Mouse (Mus musculus) liver, embryonic 14.5 days (tissue): ENCODE measurements at regions not wholly inside any gene's neighbourhood (a gene's known extent, or its start where the extent isn't known, plus 50 kb on each side); places are given as distances from the start of the nearest gene placed in this dataset.
"Not testable (repeated sequence)": the region's sequence is repeated elsewhere in the genome, so short reads cannot be mapped to it uniquely, and the experiment has no call there.

Experiments used
- ATAC-seq: fragments of 200-750 bp; cut with Nextera tagmentation; 2 replicates; pipeline ENCODE4 v1.8.0; 2017; ENCODE audit warnings: moderate number of reproducible peaks, mild to moderate bottlenecking, moderate library complexity; ENCODE audit not compliant: insufficient read depth
- DNase-seq, 3 experiments: peaks; one replicate each; pipeline ENCODE4 v3.0.0-alpha.2; 2012 to 2013; ENCODE audit warnings: low read depth in 3 of 3, low spot score in 3 of 3
- H3K27ac ChIP-seq: fragments of 300-500 bp; sonication (generic); 2 replicates; pipeline ENCODE4 v1.5.1; 2014; ENCODE audit warnings: moderate library complexity, mild to moderate bottlenecking, control low read depth, inconsistent platforms
- H3K27me3 ChIP-seq: fragments of 300-500 bp; sonication (generic); 2 replicates; pipeline ENCODE4 v1.6.1; 2014; ENCODE audit warnings: mild to moderate bottlenecking, low read length, moderate library complexity; ENCODE audit not compliant: control insufficient read depth, insufficient read depth
- H3K36me3 ChIP-seq: fragments of 300-500 bp; sonication (generic); replicated peaks from 2 replicates; pipeline ENCODE4 v1.6.1; 2014; ENCODE audit warnings: low read depth; ENCODE audit not compliant: control insufficient read depth, insufficient read depth
- H3K4me1 ChIP-seq, 2 experiments: fragments of 200-500 bp in 1 of 2; fragments of 300-500 bp in 1 of 2; sonication (generic) in 1 of 2; replicated peaks; 2 replicates each; pipeline ENCODE4 v1.6.1; 2012 to 2014; ENCODE audit warnings: antibody characterized with exemption in 1 of 2, inconsistent platforms in 1 of 2, low read length in 1 of 2; ENCODE audit not compliant: control insufficient read depth in 2 of 2, insufficient read depth in 2 of 2
- H3K4me2 ChIP-seq: fragments of 300-500 bp; sonication (generic); 2 replicates; pipeline ENCODE4 v1.6.1; 2014; ENCODE audit warnings: low read depth, mild to moderate bottlenecking, control low read depth, moderate library complexity
- H3K4me3 ChIP-seq, 2 experiments: fragments of 200-500 bp in 1 of 2; fragments of 300-500 bp in 1 of 2; sonication (generic) in 1 of 2; 2 replicates each; pipeline ENCODE4 v1.5.1; 2012 to 2014; ENCODE audit warnings: low read depth in 2 of 2, low read length in 2 of 2, mild to moderate bottlenecking in 2 of 2, control low read depth in 1 of 2, inconsistent platforms in 1 of 2, moderate library complexity in 1 of 2; ENCODE audit not compliant: insufficient read depth in 1 of 2
- H3K9ac ChIP-seq: fragments of 300-500 bp; sonication (generic); replicated peaks from 2 replicates; pipeline ENCODE4 v1.6.1; 2014; ENCODE audit warnings: mild to moderate bottlenecking, control low read depth, moderate library complexity
- H3K9me3 ChIP-seq: fragments of 300-500 bp; sonication (generic); 2 replicates; pipeline ENCODE4 v1.6.1; 2016; ENCODE audit warnings: low read length, mixed read lengths; ENCODE audit not compliant: control insufficient read depth
- CTCF ChIP-seq: IDR thresholded peaks from 2 replicates; pipeline ENCODE4 v1.5.1; 2016; ENCODE audit warnings: antibody characterized with exemption, low read depth, control low read depth
- EP300 ChIP-seq: IDR thresholded peaks from 2 replicates; pipeline ENCODE4 v1.6.1; 2016; ENCODE audit warnings: antibody characterized with exemption, low read depth
- WGBS: fragments of 180-500 bp; shearing (Covaris S2); extraction: QIAGEN DNeasy Blood & Tissue Kit; methylation state at CpG from one replicate; pipeline ENCODE4 v1.1.7; 2014; ENCODE audit not compliant: insufficient replicate concordance; 5-methylcytosine and 5-hydroxymethylcytosine counted together

GRCm38 (mm10) chr16:30190351-30190750, 76.9 kb downstream of the Cpn2 start:
- no peak overlapping the region for H3K4me3 ChIP-seq
- no peak overlapping the region for H3K27ac ChIP-seq
- no peaks in the 10 kb centered on the region for H3K27me3 ChIP-seq
- ATAC-seq (no peak), DNase-seq (no peak)
- H3K4me1 ChIP-seq: peaks cover 0 to 20% of the 10 kb centered on the region in 2 experiments
- no peak for TF ChIP-seq CTCF
- no peak for TF ChIP-seq EP300
- H3K9me3 ChIP-seq: no peaks in the 10 kb centered on the region
- no peak overlapping the region for H3K4me2 ChIP-seq
- no peaks in the 10 kb centered on the region for H3K36me3 ChIP-seq
- no peak overlapping the region for H3K9ac ChIP-seq
- 74% methylated on average over 11 of the region's 11 CpGs for WGBS

- Histone ChIP-seq H3K9ac (no peak overlapping the region), H3K4me2 (no peak overlapping the region), H3K4me1 (peaks cover 0 to 16% of the 10 kb centered on the region in 2 experiments), H3K27me3 (no peaks in the 10 kb centered on the region), H3K27ac (no peak overlapping the region), H3K9me3 (no peaks in the 10 kb centered on the region), H3K36me3 (no peaks in the 10 kb centered on the region), H3K4me3 (no peak overlapping the region)
- 63% methylated on average over 15 of the region's 15 CpGs for WGBS
- TF ChIP-seq CTCF (no peak), EP300 (no peak)
- ATAC-seq (no peak), DNase-seq (no peak)
Observed at GRCm38 (mm10) chr16:30190935-30191514, 76.3 kb downstream of the Cpn2 start.

GRCm38 (mm10) chr16:30193294-30194261, 73.7 kb downstream of the Cpn2 start:
- Histone ChIP-seq H3K9me3 (no peaks in the 10 kb centered on the region), H3K4me3 (no peak overlapping the region), H3K4me1 (no peaks in the 10 kb centered on the region), H3K27me3 (no peaks in the 10 kb centered on the region), H3K36me3 (no peaks in the 10 kb centered on the region), H3K9ac (no peak overlapping the region), H3K27ac (no peak overlapping the region), H3K4me2 (no peak overlapping the region)
- ATAC-seq (no peak), DNase-seq (no peak)
- 57% methylated on average over 8 of the region's 8 CpGs for WGBS
- TF ChIP-seq CTCF (no peak), EP300 (no peak)

DNA sequence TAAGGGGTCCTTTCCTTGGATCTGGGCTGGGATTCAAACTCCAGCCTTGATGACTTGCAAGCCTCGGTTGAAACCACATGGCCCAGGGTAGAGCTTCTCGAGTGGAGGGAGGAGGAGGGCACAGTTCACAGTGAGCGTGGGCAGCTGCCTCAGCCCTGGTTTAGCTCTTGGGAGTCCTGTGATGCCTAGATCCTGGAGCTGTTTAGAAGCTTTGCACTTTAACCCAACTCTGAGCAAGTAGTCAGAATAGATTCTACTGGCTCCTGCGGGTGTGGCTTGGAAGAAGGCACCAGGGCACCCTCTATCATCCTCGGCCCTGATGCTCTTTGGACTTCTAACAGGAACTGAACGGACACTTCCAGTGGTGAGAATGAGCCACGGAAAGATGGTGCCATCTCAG, 72.5 kb downstream of the Cpn2 start:
- no peak overlapping the region for H3K27ac ChIP-seq
- 52% methylated on average over 7 of the region's 7 CpGs for WGBS
- DNase-seq: no peak
- H3K9ac ChIP-seq: no peak overlapping the region
- no peaks in the 10 kb centered on the region for H3K36me3 ChIP-seq
- H3K4me1 ChIP-seq: no peaks in the 10 kb centered on the region
- TF ChIP-seq CTCF (no peak), EP300 (no peak)
- ATAC-seq: no peak
- H3K9me3 ChIP-seq: no peaks in the 10 kb centered on the region
- H3K4me3 ChIP-seq: no peak overlapping the region
- no peak overlapping the region for H3K4me2 ChIP-seq
- H3K27me3 ChIP-seq: no peaks in the 10 kb centered on the region

DNA sequence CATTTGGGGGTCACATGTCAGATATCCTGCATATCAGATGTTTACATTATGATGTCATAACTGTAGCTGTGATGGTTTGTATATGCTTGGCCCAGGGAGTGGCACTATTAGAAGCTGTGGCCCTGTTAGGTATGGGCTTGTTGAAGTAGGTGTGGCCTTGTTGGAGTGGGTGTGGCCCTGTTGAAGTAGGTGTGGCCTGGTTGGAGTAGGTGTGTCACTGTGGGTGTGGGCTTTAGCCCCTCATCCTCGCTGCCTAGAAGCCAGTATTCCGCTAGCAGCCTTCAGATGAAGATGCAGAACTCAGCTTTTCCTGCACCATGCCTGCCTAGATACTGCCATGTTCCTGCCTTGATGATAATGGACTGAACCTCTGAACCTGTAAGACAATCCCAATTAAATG, 71.4 kb downstream of the Cpn2 start:
- H3K4me1 ChIP-seq, H3K27me3 ChIP-seq, H3K27ac ChIP-seq, H3K4me3 ChIP-seq, H3K9ac ChIP-seq, H3K36me3 ChIP-seq, DNase-seq, H3K9me3 ChIP-seq, H3K4me2 ChIP-seq, ATAC-seq: not testable (repeated sequence)
- WGBS: 68% methylated on average over 2 of the region's 2 CpGs
